Mouse (Mus musculus): ENCODE measurements around the gene Zfp101. TPM values are rescaled to one million over a fixed set of nuclear protein-coding genes. Genes with fewer than 3 reads are reported as not detected.
A peak's percentile ranks its signal among the peaks of the same experiment; 100 is the strongest.

Zfp101 gene
- polyA plus RNA-seq, 1 experiment from 2014 or later: 27.2 TPM

DNA sequence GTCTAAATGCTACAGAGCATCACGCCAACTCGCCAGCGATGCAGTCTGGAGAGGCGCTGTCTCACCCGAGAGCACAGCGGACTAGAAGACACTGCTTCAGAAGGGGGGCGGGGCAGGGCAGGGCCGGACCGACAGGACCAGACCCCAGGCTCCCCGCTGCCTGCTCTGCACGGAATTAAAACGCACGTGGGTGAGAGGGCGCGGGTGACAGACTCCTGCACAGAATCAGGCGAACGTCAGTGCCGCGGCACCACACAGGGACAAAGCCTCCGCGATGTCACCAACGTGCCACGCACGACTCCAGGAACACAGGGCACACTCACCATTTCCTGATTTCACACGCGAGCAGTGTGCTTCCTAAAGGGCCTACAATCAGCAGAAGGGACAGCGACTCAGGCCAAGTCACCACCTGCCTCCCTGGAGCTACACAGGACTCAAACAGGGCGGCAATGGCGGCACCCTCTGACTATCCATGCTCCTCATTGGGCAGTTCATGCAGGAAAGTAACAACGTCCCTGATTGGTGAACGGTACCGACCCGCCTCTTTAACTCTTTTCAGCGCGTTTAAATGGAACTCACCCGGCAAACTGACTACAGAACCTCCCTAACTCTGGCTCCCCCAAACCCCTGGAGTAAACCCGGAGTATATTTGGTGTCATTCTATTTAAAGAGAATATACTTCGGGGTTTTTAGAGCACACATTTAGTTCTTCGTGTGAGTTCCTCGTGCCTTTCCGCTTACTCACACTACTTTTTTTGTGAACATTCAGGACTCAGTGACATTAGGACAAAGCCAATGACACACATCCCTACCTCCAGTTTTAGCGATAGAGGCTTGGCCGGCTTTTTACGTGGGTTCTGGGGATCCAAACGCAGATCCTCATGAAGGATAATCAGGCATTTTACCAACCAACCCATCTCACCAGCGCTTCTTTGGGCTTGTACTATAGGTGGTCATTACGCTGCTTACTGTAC is 35.7 kb downstream of the Zfp101 start, which contains the start of gene Zfp81:
Zfp81 (minus strand) TSS at position 468 of the 974 bp plus-strand sequence.
- Histone ChIP-seq H3K27me3 (ENCODE audit: control insufficient read depth, insufficient read depth, low read length) (no peaks in the 10 kb centered on the region), H3K9ac (ENCODE audit: low read length) (peak within 1 kb of the TSS; percentile 86), H3K9me3 (ENCODE audit: control insufficient read depth, low read length) (no peaks in the 10 kb centered on the region), H3K4me1 (ENCODE audit: control insufficient read depth, insufficient read depth, low read length) (no peaks in the 10 kb centered on the region), H3K27ac (replicated peaks; ENCODE audit: low read depth, low read length) (peak within 1 kb of the TSS; percentile 62), H3K4me3 (ENCODE audit: low read depth, low read length) (peak within 1 kb of the TSS; percentile 92), H3K36me3 (ENCODE audit: control insufficient read depth, insufficient read depth, low read length) (no peaks in the 10 kb centered on the region), H3K4me2 (ENCODE audit: low read depth, severe bottlenecking) (peak within 1 kb of the TSS; percentile 67)
- peak; percentile 100 for ATAC-seq (ENCODE audit: insufficient number of reproducible peaks, low FRiP score, low TSS enrichment, low read depth)
- 4% methylated on average over 47 of the region's 47 CpGs for WGBS
- DNase-seq (ENCODE audit: low spot score): peak; percentile 89

DNA sequence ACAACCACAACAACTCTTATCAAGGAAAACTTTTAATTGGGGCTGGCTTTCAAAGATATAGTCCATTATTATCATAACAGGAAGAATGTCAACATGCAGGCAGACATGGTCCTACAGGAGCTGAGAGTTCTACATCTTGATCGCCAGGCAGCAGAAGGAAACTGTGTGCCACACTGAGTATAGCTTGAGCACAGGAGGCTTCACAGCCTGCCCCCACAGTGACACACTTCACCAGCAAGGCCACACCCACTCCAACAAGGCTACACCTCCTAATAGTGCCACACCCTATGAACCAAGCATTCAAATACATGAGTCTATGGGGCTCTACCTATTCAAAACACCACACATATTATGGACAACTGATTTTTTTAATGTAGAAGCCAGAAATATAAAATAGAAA is 41.5 kb downstream of the Zfp101 start:
- 100% methylated on average over 1 of the region's 1 CpGs for WGBS
- ATAC-seq (ENCODE audit: insufficient number of reproducible peaks, low FRiP score, low TSS enrichment, low read depth): no peak
- H3K9me3 ChIP-seq (ENCODE audit: control insufficient read depth, low read length): no peaks in the 10 kb centered on the region
- DNase-seq (ENCODE audit: low spot score): no peak
- no peak overlapping the region for H3K4me3 ChIP-seq (ENCODE audit: low read depth, low read length)
- H3K4me1 ChIP-seq (ENCODE audit: control insufficient read depth, insufficient read depth, low read length): no peaks in the 10 kb centered on the region
- no peak overlapping the region for H3K4me2 ChIP-seq (ENCODE audit: low read depth, severe bottlenecking)
- no peaks in the 10 kb centered on the region for H3K36me3 ChIP-seq (ENCODE audit: control insufficient read depth, insufficient read depth, low read length)
- H3K27me3 ChIP-seq (ENCODE audit: control insufficient read depth, insufficient read depth, low read length): no peaks in the 10 kb centered on the region
- no peak overlapping the region for H3K27ac ChIP-seq (replicated peaks; ENCODE audit: low read depth, low read length)
- no peak overlapping the region for H3K9ac ChIP-seq (ENCODE audit: low read length)

Other genes with a start within 250 kb of the Zfp101 start
- gene Olfr55, start 226.2 kb downstream of the Zfp101 start, polyA plus RNA-seq (2014; fragmentation: Nextera tagmentation; extraction: Ambion mirVana): 0.04 TPM in 1 of 2 replicates, not detected in the other
- gene Olfr239, start 203.3 kb downstream of the Zfp101 start, polyA plus RNA-seq (2014; fragmentation: Nextera tagmentation; extraction: Ambion mirVana): not detected in 2 replicates
- gene Olfr1564, start 173.0 kb downstream of the Zfp101 start, polyA plus RNA-seq (2014; fragmentation: Nextera tagmentation; extraction: Ambion mirVana): not detected in 2 replicates
- gene Zfp955a, start 139.5 kb downstream of the Zfp101 start, polyA plus RNA-seq (2014; fragmentation: Nextera tagmentation; extraction: Ambion mirVana): 18.8 and 19.1 TPM in 2 replicates
- 0.01 TPM in 1 of 2 replicates, not detected in the other for gene Olfr63, start 130.0 kb downstream of the Zfp101 start, polyA plus RNA-seq (2014; fragmentation: Nextera tagmentation; extraction: Ambion mirVana)
- gene Zfp955b, start 105.1 kb downstream of the Zfp101 start, polyA plus RNA-seq (2014; fragmentation: Nextera tagmentation; extraction: Ambion mirVana): 9.3 TPM in 2 replicates
- 15.4 and 17.1 TPM in 2 replicates for gene Zfp81, start 35.8 kb downstream of the Zfp101 start, polyA plus RNA-seq (2014; fragmentation: Nextera tagmentation; extraction: Ambion mirVana)
- gene Actl9, start 38.3 kb upstream of the Zfp101 start, polyA plus RNA-seq (2014; fragmentation: Nextera tagmentation; extraction: Ambion mirVana): not detected in 2 replicates
- gene Adamts10, start 129.6 kb upstream of the Zfp101 start, polyA plus RNA-seq (2014; fragmentation: Nextera tagmentation; extraction: Ambion mirVana): 72.1 and 78.7 TPM in 2 replicates
- 1.1 and 1.5 TPM in 2 replicates for gene Myo1f, start 161.1 kb upstream of the Zfp101 start, polyA plus RNA-seq (2014; fragmentation: Nextera tagmentation; extraction: Ambion mirVana)
- 72.9 and 75.7 TPM in 2 replicates for gene Zfp414, start 234.4 kb upstream of the Zfp101 start, polyA plus RNA-seq (2014; fragmentation: Nextera tagmentation; extraction: Ambion mirVana)
- 0.67 and 0.84 TPM in 2 replicates for gene Pram1, start 243.4 kb upstream of the Zfp101 start, polyA plus RNA-seq (2014; fragmentation: Nextera tagmentation; extraction: Ambion mirVana)